Mouse (Mus musculus) B cell, adult 2 months (primary cell): ENCODE measurements at regions not wholly inside any gene's neighbourhood (a gene's known extent, or its start where the extent isn't known, plus 50 kb on each side); places are given as distances from the start of the nearest gene placed in this dataset.
A peak's percentile ranks its signal among the peaks of the same experiment; 100 is the strongest.

ENCODE experiments used
- DNase-seq, 2 experiments: peaks; one replicate each; pipeline ENCODE4 v3.0.0; 2022

GRCm38 (mm10) chr13:44413305-44413704, 316.0 kb upstream of the Jarid2 start:
- DNase-seq, result no peak

DNA sequence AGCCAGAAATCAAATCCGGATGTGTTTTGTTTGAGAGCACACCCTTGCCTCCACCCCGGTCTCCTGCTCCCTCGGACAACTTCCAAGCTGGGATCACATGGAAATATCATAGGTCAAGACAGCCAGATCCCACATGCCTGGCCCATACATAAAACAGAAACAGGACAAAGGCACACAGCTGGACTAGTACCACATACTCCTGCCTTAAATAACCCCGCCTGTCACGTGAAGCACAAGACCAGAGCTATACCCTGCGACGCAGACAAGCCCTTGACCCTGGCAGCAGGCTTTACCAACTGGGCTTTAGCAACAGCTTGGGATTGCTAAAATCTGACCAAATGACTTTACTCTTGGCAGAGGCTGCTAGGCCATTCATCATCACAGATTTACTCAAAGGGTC, 313.3 kb upstream of the Jarid2 start:
- no peak for DNase-seq

DNA sequence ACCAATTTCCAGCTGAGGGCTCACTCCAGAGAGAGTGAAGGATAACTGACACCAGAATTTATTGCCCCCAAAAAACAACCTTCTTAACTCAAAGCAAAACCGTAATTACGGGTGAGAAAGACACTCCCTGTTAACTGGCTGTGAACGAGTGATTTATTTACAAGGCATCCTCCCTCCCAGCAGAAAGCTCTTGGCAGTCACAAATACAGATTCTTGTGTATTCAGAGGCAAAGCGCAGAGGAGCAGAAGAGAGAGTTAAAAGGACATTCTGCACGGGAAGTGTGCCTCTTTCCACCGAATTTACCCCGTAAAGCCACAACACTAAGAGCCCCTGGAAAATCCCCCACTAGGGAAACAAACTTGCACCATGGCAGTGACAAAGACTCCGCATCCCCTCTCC, 312.3 kb upstream of the Jarid2 start:
- DNase-seq, result no peak

- DNase-seq, result no peak
Measured at GRCm38 (mm10) chr13:44419056-44419455, 310.2 kb upstream of the Jarid2 start.

DNA sequence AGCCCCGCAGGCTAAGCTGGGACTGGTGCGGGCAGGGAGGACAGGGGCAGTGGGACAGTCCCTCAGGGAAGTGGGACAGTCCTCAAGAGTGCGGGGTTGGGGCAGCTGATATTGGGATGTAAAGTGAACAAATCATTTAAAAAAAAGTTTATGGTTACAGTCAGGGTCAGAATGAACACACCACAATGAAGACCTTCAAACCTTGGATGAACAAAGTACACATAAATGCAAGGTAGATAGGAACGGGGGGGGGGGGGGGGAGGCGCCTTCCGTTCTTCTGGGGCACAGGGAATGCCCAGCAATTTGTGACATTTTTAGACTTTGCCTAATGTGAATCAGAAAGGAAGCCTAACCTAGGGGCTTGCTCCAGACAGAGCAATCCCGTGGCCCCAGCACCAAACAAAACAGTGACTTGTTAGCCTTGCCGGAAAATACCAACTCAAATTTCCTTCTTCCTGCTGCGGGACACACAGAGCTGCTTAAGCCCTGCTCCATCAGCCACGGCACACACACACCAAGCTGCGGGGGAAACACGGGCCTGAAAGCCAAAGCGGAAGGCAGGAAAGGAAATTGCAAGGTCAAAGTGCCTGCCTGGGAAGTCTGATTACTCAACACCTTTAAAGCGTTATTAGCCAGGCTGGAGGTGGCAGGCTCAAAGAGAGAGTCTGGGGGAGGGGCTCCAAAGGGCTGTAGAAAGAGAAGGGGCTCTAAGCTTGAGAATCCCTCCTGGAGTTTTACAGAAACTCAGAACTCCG, 309.6 kb upstream of the Jarid2 start:
- DNase-seq, result peak; percentile 19 to 24

DNA sequence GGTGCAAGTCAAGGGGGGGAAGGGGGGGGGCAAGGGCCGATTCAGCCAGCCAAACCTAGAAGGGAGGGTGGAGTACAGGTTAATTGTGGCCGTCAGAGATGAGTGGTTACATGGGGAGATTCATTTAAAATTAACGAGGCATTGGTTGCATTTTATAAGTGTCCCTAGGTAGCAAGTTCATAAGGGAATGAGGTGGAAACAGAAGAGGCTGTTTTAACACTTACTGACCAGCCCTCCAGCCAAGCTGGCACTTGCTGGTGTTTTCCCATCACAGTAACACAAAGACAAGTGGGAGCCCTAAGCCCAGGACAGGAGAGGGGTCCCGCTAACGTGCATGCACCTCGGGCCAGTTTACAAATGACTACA, 309.1 kb upstream of the Jarid2 start:
- no peak for DNase-seq

DNA sequence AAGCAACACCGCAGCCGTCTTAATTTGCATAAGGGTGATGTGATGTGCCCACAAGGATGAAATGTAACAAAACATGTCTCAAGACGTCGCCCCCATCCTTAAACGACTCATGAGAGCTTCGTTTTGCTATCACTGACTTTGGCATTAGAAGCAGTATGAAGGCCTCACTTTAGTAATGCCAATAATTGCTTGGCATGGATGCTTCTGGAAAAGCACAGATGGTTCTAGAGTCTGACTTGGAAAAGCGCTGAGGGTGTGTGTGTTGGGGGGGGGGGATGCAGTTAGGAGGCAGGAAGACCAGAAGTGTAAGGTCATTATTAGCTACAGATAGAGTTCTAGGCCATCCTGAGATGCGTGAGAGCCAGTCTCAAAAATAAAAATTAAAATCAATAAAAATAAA, 308.3 kb upstream of the Jarid2 start:
- no peak for DNase-seq

- no peak for DNase-seq
Measured at GRCm38 (mm10) chr13:44421426-44421825, 307.8 kb upstream of the Jarid2 start.

DNA sequence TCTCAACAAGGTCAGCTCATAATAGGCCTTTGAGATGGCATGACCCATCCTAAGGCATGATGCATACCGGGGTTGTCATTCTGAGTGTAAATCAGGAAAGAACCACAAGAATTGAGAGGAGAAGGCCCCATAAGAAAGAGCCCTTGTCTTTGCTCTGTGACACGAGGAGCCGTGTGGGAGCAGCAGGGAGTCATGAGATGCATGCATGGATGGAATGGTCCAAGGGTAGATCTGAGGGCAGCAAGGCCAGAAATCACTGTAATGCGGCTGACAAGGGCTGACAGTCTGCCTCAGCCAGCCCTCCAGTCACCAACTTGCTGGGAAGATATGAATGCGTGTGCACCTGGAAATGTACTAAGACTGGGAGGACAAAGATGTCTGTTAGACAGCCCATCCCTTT, 307.4 kb upstream of the Jarid2 start:
- DNase-seq, result no peak

- DNase-seq, result no peak
Measured at GRCm38 (mm10) chr13:44430492-44430891, 298.8 kb upstream of the Jarid2 start.

- no peak for DNase-seq
Measured at GRCm38 (mm10) chr13:44437709-44438108, 291.6 kb upstream of the Jarid2 start.

- no peak for DNase-seq
Measured at GRCm38 (mm10) chr13:44441061-44441460, 288.2 kb upstream of the Jarid2 start.

- no peak for DNase-seq
Measured at GRCm38 (mm10) chr13:44449216-44449830, 280.0 kb upstream of the Jarid2 start.

DNA sequence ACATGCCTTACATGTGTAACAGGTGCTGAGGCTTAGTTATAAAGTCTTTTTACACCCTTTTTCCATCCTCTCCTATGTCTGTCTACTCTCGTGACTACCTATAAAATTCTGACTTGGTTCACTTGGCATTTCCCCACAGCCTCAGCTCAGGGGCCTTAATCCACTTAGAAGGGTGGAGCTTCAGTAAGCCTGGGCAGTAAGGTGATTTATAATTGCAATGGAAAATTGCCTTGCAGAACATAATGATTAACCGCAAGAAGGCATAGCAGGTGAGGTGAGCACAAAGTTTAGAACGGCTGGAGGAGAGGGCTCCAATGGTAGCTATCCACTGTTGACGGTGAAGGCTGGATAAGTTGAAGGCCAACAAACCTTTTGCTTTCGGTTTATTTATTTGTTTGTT, 278.1 kb upstream of the Jarid2 start:
- DNase-seq, result no peak

DNA sequence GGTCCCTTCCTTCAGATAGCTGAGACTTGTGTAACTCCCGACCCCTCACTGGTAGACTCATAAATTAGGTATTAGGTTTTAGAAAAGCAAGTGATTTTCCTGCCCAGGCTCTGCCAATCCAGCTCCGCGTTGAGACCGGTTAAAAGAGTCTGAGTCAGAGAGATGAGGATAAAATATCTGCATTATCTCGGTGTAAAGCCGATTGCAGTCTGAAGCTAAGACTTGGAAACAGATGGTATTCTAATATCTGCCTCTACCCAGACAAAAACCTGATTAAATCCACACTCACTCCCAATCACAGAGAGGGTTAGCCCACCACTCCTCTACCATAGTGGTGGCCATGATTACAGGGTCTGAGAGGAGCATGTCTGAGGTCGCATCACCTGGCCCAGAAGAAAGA, 276.1 kb upstream of the Jarid2 start:
- DNase-seq, result no peak

- DNase-seq, result no peak
Measured at GRCm38 (mm10) chr13:44454136-44454535, 275.1 kb upstream of the Jarid2 start.

DNA sequence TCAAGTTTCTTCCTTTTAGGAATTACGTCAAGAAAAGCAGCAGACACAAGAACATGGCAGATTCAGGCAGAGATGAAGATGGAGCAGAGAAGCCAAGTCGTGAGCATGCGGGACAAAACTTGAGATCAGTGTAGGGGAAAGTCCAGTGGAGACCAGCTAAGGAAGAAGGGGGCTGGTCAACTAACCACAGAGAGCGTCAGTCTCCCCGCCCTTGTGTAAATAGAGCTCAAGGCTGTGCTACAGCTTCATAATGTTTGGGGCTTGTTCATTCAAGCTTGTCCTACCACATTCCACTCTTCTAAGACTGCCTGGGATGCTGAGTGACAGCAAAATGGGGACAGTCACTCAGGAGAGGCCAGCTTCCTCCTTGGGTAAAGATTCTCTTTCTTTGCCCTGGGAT, 274.1 kb upstream of the Jarid2 start:
- no peak for DNase-seq

GRCm38 (mm10) chr13:44458744-44459143, 270.5 kb upstream of the Jarid2 start:
- DNase-seq, result no peak

DNA sequence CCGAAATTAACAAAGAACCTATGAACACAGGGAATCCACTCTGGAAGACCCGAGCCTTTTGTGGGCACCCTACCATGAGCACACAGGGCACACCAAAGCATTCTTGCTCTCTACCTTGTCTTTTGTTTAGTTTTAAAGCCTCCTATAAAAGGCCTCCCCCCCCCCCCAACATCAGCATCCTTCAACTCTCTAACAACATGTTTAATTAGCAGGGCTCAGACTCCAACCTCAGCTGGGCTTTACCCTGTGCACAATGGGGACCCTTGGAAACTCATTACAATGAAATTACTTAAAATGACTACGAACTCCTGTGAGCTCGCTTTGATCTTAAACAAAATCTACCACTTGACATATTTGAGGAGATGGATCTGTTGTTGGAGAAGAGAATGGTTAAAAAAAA, 270.1 kb upstream of the Jarid2 start:
- DNase-seq, result no peak

DNA sequence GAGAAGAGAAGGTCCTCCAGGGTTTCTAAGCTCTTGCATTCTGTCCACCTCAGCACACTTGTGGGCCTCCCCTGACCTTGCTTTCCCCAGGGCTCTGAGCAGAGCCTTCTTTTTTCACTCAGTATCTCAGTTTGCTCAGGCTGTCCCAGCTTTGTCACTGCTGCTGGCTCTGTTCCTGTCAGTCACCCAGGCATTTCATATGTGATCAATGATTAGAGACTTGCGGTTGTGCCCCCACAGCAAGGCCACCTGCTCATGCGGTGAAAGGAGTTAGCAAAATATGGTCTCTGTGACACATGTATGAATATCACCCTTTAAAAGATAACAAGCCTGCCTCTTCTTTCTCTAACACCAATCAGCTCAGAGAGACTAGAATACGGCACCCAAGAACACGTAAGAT, 265.6 kb upstream of the Jarid2 start:
- no peak for DNase-seq

DNA sequence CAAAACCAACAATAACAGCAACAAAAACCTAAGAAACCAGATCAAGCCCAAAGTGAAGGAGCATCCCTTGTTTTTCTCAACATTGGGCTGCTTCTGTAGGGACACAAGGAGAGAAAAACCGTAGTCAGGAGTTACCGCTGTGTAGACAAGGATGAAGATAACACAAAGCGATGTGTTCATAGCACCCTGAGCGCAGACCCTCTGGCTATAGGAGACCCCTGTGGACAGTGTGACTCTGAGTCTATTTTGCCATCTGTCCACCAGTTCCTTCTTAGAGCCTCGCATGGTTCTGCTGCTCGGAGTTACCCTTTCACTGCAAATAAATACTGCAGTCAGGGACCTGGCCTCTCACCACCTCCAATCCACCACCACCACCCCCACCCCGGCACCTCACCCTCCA, 263.7 kb upstream of the Jarid2 start:
- no peak for DNase-seq

- no peak for DNase-seq
Measured at GRCm38 (mm10) chr13:44468963-44469674, 260.2 kb upstream of the Jarid2 start.

DNA sequence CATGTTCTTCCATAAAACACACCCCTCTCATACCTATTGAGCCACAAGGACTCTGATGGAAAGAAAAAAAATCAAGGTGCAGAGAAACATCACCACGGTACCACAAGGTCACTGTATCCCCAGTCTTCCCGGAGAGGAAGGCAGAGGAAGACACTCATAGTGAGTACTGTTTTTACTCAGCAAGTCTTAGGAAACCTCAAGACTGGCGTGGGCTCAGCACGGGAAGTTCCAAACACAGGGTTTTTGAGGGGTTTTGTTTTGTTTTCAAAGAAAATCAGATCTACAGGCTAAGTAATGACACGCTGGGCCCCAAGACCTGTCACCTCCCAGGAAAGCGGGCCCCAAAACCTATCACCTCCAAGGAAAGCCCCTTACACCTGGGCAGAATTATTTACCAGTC, 259.6 kb upstream of the Jarid2 start:
- no peak for DNase-seq

DNA sequence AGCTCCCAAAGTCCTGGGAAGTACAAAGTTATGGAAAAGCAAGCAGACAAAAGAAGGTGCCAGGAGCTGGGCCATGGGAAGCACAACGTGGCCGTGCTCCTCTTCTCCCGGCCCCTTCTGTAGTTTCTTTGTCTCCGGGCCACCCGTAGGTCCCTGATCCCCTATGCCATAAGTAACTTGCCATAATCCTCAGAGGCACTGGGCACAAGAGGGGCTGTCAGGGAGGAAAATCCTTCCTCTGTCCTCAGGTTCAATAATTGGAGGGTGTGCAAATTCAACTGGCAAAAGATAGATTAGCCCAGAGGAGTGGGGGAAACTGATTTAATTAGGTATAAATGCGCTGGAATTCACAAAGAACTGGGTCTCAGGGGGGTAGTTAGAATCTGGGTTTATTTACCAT, 256.1 kb upstream of the Jarid2 start:
- no peak for DNase-seq
